Mouse (Mus musculus): ENCODE measurements around the gene Cep85l.
A peak's percentile ranks its signal among the peaks of the same experiment; 100 is the strongest.

The Cep85l gene

DNA sequence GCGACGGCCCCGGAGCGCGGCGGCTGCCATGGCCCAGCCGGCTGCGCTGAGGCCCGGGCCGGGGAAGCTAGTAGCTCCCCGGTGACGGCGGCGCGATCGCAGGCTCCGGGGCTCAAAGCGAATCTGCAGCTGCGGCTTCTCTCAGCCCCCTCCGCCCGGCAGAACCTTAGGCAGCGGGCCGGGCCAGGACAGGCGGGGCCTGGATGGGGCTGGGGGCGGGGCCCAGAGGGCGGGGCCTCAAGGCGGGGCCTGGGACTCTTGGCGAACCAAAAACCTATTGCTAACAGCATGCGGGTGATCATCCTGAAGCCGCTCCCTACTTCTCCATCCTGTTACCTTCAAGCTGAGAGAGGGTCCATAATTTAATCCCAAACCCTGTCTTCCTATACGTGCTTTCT is at the start of gene Cep85l:
TSS of gene Cep85l (minus strand) at position 239 of the 398 bp plus-strand sequence.
- peak; percentile 83 to 86 for DNase-seq

DNA sequence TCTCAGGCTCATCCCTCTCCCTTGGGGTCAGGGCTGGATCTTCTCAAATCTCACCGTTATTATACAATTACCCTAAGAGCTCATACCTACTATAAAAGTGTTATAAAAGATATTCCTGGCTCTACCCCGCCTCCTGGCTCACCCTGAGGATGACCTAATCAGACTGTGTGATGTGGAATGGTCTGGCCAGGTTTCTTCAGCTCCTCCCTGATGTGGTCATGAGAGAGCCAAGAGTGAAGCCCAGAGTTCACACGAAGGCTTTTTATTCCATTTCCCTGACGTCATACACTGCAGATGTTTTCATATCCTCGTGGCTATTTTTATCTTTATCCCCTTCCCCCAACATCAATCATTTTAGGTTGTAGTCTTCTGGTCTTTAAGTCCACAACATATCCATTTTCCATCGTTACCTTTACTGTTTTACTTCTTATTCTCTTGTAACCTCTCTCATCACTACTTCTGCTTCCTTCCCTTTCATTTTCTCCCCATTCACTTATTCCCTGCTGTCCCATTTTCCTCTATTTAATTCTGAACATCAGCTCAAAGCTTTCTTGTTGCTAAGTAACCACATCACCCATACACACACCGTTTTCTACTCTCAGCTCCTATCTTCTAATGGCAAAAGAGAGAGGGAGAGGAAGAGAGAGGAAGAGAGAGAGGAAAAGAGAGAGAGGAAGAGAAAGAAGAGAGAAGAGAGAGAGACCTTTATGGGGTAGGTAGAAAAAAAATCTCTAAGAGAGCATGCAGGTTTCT is 49.1 kb upstream of the Cep85l start:
- DNase-seq, result no peak

DNA sequence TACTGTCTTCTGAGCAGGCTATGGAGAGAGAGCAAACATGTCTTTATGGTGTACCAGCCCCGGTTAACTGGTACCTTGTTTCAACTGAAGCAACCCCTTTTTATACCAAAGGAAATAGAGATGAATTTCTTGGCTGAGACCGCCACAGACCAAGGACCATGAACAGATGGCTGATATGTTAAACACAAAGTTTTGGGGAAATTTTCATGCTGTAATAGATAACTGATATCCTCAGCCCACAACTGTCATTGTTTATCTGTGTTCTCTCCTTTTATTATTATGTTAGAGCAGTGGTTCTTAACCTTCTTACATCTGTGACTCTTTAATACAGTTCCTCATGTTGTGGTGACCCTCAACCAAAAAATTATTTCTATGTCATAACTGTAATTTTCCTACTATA is 46.8 kb upstream of the Cep85l start:
- no peak for DNase-seq

DNA sequence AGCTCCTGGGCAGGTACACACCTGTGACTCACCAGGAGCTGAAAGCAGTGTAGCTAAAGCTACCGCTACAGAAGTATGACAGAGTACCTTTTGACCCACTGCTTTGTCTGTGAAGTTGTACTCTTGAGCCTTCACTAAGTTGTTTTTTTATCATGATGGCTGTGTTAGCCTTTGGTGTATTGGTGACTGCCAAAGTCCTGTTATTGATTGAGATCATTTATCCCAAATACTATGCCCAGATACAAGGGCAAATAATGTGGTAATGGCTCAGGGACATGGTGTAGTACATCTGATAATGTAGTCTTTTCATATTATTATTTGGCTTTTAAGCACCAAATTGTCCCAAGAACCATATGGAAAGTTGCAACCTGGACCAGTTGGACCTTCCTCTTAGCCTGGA is 43.3 kb upstream of the Cep85l start:
- no peak for DNase-seq

DNA sequence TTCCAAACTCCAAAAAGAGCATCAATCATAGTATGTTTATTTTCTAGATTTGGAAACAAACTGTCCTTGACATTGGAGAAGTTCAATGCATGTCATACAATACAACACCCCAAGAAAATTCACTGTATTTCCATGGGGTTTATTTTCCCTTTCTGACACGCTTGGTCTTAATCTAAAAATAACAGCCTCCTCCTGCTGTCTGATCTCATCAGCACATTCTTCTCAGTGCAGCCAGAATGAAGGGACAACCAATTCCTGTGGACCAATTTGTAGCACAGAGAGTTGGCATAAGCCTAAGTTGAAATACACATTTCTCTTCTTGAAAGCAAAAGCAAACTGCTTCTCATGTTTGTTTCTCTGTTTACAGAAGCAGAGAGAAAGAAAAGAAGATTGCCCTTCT is 42.5 kb upstream of the Cep85l start:
- no peak for DNase-seq

DNA sequence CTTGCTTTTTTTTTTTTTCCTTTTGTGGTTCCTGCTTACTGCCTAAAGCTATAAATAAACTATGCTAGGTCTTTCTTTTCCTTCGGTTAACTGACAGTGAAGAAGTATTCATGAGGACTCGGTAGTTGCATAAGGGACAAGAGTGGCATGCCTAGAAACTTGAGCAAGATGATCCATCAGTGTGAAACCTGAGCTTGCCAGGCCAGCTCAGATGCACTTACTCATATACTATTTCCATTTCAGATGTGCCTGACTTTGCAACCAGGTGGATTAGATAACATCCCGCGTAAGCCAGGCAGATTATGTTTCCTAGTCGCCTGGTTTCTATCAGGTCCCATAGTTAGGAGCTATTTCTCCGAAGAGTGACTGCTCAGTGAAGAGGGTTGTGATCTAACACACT is 41.9 kb upstream of the Cep85l start:
- DNase-seq, result no peak

DNA sequence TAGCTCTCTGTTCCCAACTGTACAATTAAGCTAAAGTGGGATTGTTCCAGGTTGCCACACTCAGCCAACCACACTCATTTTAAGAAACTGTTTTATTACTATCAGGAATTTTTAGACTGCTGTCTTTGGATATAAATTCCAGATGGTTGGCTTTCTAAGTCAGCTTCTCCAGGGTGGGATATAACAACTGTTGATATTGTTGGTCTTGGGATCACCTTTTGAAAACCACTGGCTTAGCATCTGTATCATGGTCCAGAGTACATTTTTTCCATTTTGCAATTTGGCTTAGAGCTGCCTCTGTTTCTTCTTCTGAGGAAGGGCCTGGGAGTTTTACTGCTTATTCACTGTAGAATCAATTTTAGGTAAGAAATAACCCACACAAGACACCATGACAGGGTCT is 40.3 kb upstream of the Cep85l start:
- DNase-seq, result no peak

DNA sequence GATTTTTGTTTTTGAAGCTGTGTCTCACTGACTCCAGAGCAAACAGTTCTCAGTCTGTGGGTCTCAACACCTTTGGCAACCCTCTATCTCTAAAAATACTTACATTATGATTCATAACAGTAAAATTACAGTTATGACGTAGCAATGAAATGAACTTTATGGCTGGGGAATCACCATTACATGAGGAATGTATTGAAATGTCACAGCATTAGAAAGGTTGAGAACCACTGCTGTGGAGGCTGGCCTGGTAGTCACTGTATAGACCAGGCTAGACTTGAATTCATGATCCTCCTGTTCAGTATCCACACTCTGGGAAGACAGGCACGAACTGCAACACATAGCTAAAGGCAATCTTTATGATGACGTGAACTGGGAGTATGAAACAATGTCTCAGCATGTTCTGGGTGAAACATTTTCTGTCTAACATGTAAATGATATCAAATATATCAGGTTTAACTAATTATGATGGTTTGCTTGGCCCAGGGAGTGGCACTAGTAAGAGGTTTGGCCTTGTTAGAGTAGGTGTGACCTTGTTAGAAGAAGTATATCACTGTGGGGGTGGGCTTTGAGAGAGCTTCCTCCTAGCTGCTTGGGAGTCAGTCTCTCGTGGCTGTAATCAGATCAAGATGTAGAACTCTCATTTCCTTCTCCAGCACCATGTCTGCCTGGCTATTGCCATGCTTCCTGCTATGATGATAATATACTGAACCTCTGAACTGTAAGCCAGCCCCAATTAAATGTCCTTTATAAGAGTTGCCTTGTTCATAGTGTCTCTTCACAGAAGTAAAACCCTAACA is 39.6 kb upstream of the Cep85l start:
- no peak for DNase-seq

DNA sequence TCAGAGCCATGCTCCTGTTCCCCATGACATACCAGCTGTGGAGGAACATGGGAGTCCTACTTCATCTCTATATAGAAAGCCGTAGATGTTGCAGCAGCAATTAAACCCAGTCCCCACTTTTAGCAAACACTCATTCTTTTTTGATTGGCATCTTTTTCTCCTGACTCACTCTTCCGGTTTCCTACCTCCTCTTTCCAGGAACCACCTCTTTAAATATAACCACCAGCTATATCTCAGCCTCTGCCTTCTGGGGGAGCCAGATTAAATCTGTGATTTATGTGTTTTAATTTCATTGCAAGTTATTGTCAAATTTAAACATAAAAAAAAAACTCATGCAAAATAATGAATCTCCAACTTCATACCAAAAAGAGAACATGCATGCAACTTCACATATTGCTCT is 37.3 kb upstream of the Cep85l start:
- no peak for DNase-seq

DNA sequence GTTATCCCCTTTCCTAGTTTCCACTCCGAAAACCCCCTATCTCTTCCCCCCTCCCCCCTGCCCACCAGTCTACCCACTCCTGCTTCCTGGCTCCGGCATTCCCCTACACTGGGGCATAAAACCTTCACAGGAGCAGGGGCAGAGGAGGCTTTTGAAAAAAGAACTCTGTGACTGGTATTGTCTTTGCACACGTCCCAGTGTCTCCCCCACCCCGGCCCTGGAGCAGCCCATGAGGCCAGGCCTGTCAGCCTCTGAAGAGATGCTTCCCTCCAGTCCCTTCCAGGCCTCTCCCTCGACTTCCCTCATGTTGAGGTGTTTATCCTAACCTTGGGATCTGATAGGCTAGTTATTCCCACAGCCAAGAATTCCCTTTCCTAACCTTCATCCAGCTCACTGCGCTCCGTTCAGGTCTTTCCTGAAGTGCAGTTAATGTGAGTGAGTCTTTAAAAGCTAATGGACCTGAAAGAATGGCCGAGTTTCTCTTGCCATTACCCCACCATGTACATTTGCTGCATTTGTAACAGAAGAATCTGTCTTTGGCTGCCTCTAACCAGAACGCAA is 36.5 kb upstream of the Cep85l start:
- DNase-seq, result no peak

DNA sequence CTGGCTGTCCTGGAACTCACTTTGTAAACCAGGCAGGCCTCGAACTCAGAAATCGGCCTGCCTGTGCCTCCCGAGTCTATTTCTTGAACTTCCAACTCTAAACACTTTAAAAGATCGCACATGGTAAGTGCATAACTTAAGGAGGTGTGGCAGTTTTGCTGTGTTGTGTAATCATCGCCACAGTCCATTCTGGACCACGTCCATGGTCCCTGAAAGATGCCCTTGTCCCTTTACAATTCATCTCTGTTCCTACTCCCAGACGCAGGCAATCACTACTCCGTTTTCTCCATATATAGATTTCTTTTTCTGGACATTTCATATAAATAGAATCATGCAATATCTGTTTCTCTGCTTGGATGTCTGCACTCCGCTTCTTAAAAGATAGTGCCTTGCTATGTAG is 35.5 kb upstream of the Cep85l start:
- no peak for DNase-seq

DNA sequence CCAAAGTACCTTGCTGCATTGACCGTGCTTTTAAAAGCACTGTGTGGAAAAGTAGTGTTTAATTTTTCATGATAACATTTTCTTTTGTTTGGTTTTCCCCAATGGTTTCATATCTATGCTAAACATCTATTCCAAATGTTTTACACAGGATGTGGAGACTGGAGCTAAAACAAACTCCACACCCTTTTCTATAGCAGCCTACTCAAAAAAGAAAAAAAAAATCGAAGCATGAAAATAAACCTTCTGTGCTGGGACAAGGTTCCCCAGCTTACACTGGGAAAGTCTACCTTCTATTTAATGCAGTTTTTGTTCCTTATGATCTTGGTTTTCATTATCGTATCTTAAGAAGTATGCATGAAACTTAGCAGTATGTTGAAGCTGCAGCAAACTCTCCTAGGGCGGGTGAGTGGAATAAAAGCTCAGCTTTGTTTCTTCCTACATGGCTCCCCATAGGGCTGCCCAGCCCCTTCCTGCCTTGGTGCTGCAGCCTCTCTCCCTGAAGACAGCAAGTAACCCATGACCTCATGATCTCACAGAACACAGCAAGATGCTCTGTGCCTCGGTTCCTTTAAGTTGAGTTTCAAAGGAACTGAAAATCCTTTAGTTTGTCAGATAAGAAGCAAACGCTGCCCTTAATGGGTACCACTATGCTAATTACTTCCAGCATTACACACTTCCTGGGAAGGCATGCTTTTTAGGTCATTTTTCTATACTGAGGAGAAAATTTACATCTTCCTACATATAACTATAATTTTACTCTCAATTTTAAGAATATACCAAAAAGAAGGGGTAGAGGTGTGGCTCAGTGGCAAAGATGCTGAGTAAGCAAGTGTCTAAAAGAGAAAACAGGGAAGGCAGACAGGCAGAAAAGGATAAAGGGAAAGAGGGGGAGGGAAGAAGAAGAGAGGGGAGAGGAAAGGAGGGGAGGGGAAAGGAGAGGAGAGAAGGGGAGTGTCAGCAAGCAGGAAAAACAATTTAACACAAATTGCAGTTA is 34.6 kb upstream of the Cep85l start:
- DNase-seq, result peak in 1 of 2 experiments; percentile 10

DNA sequence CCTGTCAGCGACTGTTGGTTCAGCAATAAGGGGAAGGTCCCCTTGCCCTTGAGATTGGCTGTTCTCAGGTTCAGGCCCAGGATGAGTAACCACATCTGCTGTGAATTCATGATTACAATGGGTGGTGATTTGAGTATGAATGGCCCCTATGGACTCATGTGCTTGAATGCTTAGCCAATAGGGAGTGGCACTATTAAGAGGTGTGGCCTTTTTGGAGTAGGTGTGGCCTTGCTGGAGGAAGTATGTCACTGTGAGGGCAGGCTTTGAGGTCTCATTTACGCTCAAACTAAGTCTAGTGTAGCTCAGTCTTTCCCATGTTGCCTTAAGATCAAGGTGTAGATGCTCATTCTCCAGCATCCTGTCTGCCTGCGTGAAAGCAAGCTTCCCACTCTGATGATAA is 33.2 kb upstream of the Cep85l start:
- DNase-seq, result no peak

DNA sequence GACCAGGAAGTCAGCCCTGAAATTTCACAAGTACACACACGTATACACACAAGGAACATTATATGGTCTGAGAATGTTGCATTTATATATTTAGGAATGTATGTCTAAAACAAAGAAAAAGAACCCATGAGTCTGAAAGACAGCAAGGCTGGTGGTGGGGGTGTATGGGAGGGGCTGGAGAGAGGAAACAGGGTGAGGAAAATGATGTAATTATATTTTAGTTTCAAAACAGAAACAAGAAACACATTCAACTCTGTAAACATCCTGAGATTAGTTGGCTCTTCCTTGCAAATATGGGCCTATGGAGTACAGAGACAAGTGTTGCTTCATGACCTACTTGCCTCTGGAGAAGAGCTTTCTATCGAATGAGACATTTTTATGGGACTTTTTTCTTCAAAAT is 32.4 kb upstream of the Cep85l start:
- no peak for DNase-seq

DNA sequence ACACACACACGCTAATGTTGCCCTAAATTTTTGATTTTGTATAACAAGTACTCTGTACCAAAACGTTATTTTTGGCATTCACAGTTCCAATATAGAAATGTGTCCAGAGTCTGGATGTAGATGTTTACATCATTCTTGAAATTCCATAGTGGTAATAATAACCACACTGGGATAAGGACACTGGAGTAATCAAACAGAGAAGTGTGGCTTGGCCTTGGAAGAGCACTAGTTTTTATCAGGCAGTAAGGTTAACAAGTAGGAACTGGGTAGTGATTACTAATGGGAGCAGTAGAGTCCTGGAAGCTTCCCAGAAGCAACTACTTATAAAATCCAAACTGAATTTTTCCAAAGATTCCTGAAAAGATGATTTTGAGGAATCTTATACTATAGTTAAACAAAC is 31.1 kb upstream of the Cep85l start:
- DNase-seq, result no peak

DNA sequence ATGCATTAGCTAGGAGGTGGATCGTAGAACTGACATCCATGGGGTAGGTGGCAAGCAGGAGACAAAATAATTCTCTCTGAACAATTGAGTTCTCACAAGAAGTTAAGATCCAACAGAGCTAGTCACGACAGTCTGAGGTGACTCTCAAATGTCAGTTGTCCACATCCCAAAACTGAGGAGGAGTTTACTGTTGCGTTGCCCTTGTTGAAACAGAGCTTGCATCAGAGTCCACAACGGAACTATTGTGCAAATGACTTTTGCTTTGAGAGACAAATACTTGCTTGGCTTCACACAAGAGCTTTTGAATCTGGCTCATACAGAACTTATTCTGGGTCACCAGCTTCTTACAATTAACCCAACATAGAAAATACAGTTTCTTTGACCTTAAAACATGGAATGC is 27.7 kb upstream of the Cep85l start:
- no peak for DNase-seq

DNA sequence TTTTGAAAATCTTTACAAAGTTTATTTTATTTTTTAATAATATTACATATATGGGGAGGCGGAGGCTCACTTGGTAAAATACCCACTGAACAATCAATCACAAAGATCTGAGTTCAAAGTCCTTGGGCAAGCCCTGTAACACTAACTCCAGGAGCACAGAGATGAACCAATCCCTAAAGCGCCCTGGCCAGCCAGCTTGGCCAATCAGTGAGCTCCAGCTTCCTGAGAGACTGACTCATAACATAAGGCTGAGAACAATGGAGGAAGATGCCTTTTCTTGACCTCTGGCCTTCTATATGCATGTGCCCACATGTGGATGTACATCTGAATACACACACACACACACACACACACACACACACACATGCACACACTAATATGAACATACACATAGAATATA is 27.1 kb upstream of the Cep85l start:
- no peak for DNase-seq

DNA sequence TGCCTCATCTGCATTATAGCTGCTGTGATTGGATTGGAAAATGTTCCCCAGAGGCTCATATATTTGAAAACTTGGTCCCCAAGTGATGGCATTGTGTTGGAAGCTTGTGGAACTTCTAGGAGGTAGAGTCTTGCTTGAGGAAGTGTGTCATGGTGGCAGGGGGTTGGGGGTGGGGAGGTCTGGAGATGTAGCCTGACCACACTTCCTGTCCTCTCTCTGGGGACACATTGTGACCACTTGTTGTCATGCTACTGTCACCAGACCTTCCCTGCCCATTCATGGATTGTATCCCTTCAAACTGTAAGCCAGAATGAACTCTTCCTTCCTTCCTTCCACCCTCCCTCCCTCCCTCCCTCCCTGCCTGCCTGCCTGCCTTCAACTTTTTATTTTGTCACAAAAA is 22.5 kb upstream of the Cep85l start:
- DNase-seq, result no peak

DNA sequence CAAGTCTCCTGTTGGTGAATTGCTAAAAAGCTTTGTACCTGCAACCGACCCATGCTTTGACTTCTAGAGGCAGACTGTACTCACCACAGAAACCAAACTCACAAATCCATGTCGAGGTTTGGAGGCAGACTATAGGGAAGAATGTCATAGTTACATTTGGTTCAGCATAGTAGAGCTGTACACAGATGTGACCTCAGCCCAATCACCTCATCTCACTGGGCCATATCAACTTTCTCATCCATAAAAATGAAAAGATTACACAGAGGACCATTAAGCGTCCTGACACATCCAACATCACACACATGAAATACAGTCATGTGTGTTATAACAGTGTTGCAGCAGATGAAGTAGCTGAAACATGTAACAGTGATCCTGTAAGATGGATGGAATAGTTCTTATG is 19.3 kb upstream of the Cep85l start:
- no peak for DNase-seq

DNA sequence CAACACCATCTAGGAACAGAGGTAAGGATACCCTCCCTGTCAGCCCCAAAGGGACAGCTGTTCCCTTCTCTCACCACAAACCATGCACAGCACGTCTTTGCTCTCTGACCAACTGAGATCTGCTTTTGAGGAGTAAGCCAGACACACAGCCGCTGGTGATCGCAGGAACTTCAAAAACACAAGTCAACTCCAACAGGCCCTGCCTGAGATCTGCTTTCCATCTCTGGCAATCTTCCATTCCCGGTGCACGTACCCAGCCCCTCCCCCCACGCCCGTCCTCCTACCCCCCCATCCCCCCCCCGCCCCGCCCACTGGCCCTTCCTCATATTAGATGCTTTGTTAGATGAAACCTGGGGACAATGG is 18.8 kb upstream of the Cep85l start:
- DNase-seq, result no peak

DNA sequence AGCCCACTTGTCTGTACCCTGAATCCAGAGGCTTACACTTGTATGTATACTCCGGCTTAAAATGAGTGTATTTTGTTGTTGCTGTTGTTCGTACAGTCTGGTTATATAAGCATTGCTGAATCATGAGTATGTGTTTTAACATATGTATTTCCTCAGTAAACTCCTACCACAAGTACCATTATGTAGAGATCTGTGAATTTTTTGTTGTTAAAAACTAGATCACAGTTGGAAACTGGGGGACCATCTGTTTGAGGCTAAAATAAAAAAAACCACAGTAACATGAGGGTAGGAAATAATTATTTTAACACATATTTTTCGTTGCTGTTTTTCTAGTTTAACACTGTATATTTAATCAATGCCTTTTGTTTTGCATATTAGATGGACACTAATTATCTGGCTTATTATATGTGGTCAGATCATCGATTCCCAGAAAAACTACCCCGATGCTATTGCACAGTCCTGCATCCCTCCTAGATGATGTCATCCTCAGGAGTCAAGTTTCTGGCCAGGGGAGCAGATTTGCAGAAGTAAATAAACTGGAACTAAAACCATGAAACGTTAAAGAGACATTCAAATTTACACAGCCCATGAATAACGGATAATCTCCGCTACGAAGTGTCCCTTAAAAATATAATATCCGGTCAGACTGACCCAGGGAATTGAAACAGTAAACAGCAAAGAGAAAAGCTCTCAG is 18.2 kb upstream of the Cep85l start:
- no peak for DNase-seq

DNA sequence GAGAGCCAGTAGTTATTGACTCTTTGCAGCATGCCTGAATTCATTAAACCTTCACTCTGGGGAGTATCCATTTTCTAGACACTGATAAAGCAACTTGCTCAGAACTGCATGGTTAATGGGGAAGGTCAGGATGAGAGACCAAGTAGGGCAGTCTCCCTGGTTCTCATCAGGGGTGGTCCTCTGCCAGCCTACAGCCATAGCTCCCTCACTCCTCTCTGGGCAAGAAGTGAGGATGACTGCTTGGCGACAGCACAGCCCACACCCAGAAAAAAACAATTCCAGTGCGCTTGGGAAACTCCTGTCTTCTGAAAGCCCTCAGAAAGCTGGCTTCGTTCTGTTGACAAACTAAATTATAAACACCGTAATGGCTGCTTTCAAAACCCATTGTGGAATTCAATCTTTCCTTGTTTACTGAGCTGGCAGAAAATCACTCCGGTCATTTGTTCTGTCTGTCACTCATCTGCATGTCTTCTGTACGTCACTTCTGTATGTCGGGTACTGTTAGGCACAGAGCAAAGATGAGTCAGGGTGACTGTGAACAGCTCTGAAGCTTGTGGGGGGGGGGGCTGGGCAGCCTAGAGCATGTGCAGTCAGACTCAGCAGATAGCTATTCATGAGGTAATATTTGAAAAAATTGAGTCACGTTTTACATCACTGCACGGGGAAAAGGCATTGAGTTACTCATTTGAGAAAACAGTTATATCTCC is 15.3 kb upstream of the Cep85l start:
- no peak for DNase-seq
